16 mouse cellular contexts compared by ENCODE assay signal in genomic region chr6:114812779-114813178, GRCm38 (mm10).
"Had no signal": no experiment of that assay in that cellular context is flagged by ENCODE, and none has a peak within 500 bp of the region (broad histone marks: within the 10 kb centered on the region; RNA-seq: fewer than 3 reads in every experiment).

No protein-coding gene starts in this region.

- H3K27me3 ChIP-seq: liver, embryonic 13.5 days; lung, embryonic 15.5 days; megakaryocyte, embryonic 14.5 days; midbrain, embryonic 12.5 days; stomach, embryonic 15.5 days had no signal

- ATAC-seq: liver, postnatal 0 days; midbrain, embryonic 16.5 days had no signal

- H3K4me2 ChIP-seq: liver, embryonic 13.5 days; lung, embryonic 15.5 days; midbrain, embryonic 12.5 days; stomach, embryonic 15.5 days had no signal

- H3K4me1 ChIP-seq: midbrain, embryonic 12.5 days; stomach, embryonic 15.5 days had no signal

- H3K9ac ChIP-seq: liver, embryonic 13.5 days; liver, postnatal 0 days; lung, embryonic 15.5 days; midbrain, embryonic 12.5 days; stomach, embryonic 15.5 days had no signal

- H3K4me3 ChIP-seq: liver, embryonic 13.5 days; lung, embryonic 15.5 days; megakaryocyte, embryonic 14.5 days; midbrain, embryonic 12.5 days; stomach, embryonic 15.5 days had no signal

- H3K36me3 ChIP-seq: liver, embryonic 13.5 days; lung, embryonic 15.5 days; midbrain, embryonic 12.5 days; stomach, embryonic 15.5 days had no signal

- H3K27ac ChIP-seq: kidney, postnatal 0 days; liver, embryonic 13.5 days; lung, embryonic 15.5 days; macrophage; midbrain, embryonic 12.5 days; stomach, embryonic 15.5 days had no signal

- H3K9me3 ChIP-seq: liver, embryonic 13.5 days; lung, embryonic 15.5 days; midbrain, embryonic 12.5 days; stomach, embryonic 15.5 days had no signal

- DNase-seq: kidney, postnatal 36 days; layer of hippocampus, adult 9-11 months; layer of hippocampus, postnatal 36 days; liver; liver, embryonic 13.5 days; liver, postnatal 0 days; right cerebral cortex, postnatal 14 days; thymus, adult 2 months; thymus, postnatal 25 days had no signal
